Mouse (Mus musculus): ENCODE measurements around the gene Scn8a. TPM values are rescaled to one million over a fixed set of nuclear protein-coding genes. Genes with fewer than 3 reads are reported as not detected.

The Scn8a gene
- polyA plus RNA-seq, 1 experiment from 2014 or later = 0.63 TPM

- DNase-seq (no peak), ATAC-seq (no peak)
- Histone ChIP-seq H3K9me3 (ENCODE audit: low read length) (no peaks in the 10 kb centered on the region), H3K4me1 (ENCODE audit: insufficient read depth) (peaks cover 8% of the 10 kb centered on the region; the same call in 1 of the 2 replicates), H3K4me3 (ENCODE audit: low read depth, low read length) (no peak overlapping the region), H3K27me3 (ENCODE audit: insufficient read depth, low read length) (no peaks in the 10 kb centered on the region), H3K27ac (ENCODE audit: low read depth) (no peak overlapping the region), H3K4me2 (ENCODE audit: low read depth, low read length) (no peak overlapping the region), H3K9ac (replicated peaks) (no peak overlapping the region), H3K36me3 (replicated peaks; ENCODE audit: insufficient read depth, low read length) (no peaks in the 10 kb centered on the region)
- WGBS (ENCODE audit: insufficient replicate concordance) = 44% methylated on average over 14 of the region's 14 CpGs
- no peak for TF ChIP-seq CTCF (IDR thresholded peaks at IDR 0.05; ENCODE audit: low read depth)
- no peak for TF ChIP-seq EP300 (IDR thresholded peaks at IDR 0.05; ENCODE audit: low read depth)
Observed at GRCm38 (mm10) chr15:101092121-101092828, 222.6 kb downstream of the Scn8a start.

GRCm38 (mm10) chr15:101092829-101093648 lies 223.4 kb downstream of the Scn8a start:
- 50% methylated on average over 25 of the region's 25 CpGs for WGBS (ENCODE audit: insufficient replicate concordance)
- DNase-seq (no peak), ATAC-seq (0 out of 2 replicates have a peak, but pooled peaks have one; percentile 43)
- no peak overlapping the region for H3K27ac ChIP-seq (ENCODE audit: low read depth)
- H3K4me3 ChIP-seq (ENCODE audit: low read depth, low read length) = no peak overlapping the region
- H3K36me3 ChIP-seq (replicated peaks; ENCODE audit: insufficient read depth, low read length) = no peaks in the 10 kb centered on the region
- 0 out of 2 replicates have a peak, but pooled peaks cover 4% of the 10 kb centered on the region for H3K27me3 ChIP-seq (ENCODE audit: insufficient read depth, low read length)
- H3K4me2 ChIP-seq (ENCODE audit: low read depth, low read length) = no peak overlapping the region; the same call in 1 of the 2 replicates
- no peaks in the 10 kb centered on the region for H3K9me3 ChIP-seq (ENCODE audit: low read length)
- peaks cover 8% of the 10 kb centered on the region for H3K4me1 ChIP-seq (ENCODE audit: insufficient read depth)
- H3K9ac ChIP-seq (replicated peaks) = no peak overlapping the region
- TF ChIP-seq EP300 (IDR thresholded peaks at IDR 0.05; ENCODE audit: low read depth) (no peak), CTCF (IDR thresholded peaks at IDR 0.05; ENCODE audit: low read depth) (no peak)

GRCm38 (mm10) chr15:101093988-101094387 lies 224.3 kb downstream of the Scn8a start:
- Histone ChIP-seq H3K4me2 (ENCODE audit: low read depth, low read length) (no peak overlapping the region), H3K36me3 (replicated peaks; ENCODE audit: insufficient read depth, low read length) (no peaks in the 10 kb centered on the region), H3K9ac (replicated peaks) (no peak overlapping the region), H3K27me3 (ENCODE audit: insufficient read depth, low read length) (0 out of 2 replicates have a peak, but pooled peaks cover 4% of the 10 kb centered on the region), H3K4me3 (ENCODE audit: low read depth, low read length) (no peak overlapping the region), H3K9me3 (ENCODE audit: low read length) (no peaks in the 10 kb centered on the region), H3K27ac (ENCODE audit: low read depth) (no peak overlapping the region), H3K4me1 (ENCODE audit: insufficient read depth) (peaks cover 8% of the 10 kb centered on the region)
- WGBS (ENCODE audit: insufficient replicate concordance) = 74% methylated on average over 6 of the region's 6 CpGs
- DNase-seq (no peak), ATAC-seq (no peak)
- TF ChIP-seq CTCF (IDR thresholded peaks at IDR 0.05; ENCODE audit: low read depth) (no peak), EP300 (IDR thresholded peaks at IDR 0.05; ENCODE audit: low read depth) (no peak)

GRCm38 (mm10) chr15:101094979-101095378 lies 225.3 kb downstream of the Scn8a start:
- no peaks in the 10 kb centered on the region for H3K36me3 ChIP-seq (replicated peaks; ENCODE audit: insufficient read depth, low read length)
- ATAC-seq (no peak), DNase-seq (no peak)
- 0 out of 2 replicates have a peak, but pooled peaks cover 4% of the 10 kb centered on the region for H3K27me3 ChIP-seq (ENCODE audit: insufficient read depth, low read length)
- H3K4me3 ChIP-seq (ENCODE audit: low read depth, low read length) = no peak overlapping the region
- no peak overlapping the region for H3K4me2 ChIP-seq (ENCODE audit: low read depth, low read length)
- no peak overlapping the region for H3K9ac ChIP-seq (replicated peaks)
- 77% methylated on average over 9 of the region's 9 CpGs for whole genome bisulfite sequencing (ENCODE audit: insufficient replicate concordance)
- no peaks in the 10 kb centered on the region for H3K9me3 ChIP-seq (ENCODE audit: low read length)
- peaks cover 8% of the 10 kb centered on the region for H3K4me1 ChIP-seq (ENCODE audit: insufficient read depth)
- H3K27ac ChIP-seq (ENCODE audit: low read depth) = no peak overlapping the region
- no peak for TF ChIP-seq CTCF (IDR thresholded peaks at IDR 0.05; ENCODE audit: low read depth)
- no peak for TF ChIP-seq EP300 (IDR thresholded peaks at IDR 0.05; ENCODE audit: low read depth)

- 62% methylated on average over 3 of the region's 3 CpGs for WGBS (ENCODE audit: insufficient replicate concordance)
- peaks cover 8% of the 10 kb centered on the region for H3K4me1 ChIP-seq (ENCODE audit: insufficient read depth)
- ATAC-seq (no peak), DNase-seq (no peak)
- no peaks in the 10 kb centered on the region for H3K36me3 ChIP-seq (replicated peaks; ENCODE audit: insufficient read depth, low read length)
- H3K27me3 ChIP-seq (ENCODE audit: insufficient read depth, low read length) = 0 out of 2 replicates have a peak, but pooled peaks cover 4% of the 10 kb centered on the region
- TF ChIP-seq EP300 (IDR thresholded peaks at IDR 0.05; ENCODE audit: low read depth) (no peak), CTCF (IDR thresholded peaks at IDR 0.05; ENCODE audit: low read depth) (no peak)
- no peaks in the 10 kb centered on the region for H3K9me3 ChIP-seq (ENCODE audit: low read length)
- no peak overlapping the region for H3K4me2 ChIP-seq (ENCODE audit: low read depth, low read length)
- no peak overlapping the region for H3K4me3 ChIP-seq (ENCODE audit: low read depth, low read length)
- no peak overlapping the region for H3K9ac ChIP-seq (replicated peaks)
- no peak overlapping the region for H3K27ac ChIP-seq (ENCODE audit: low read depth)
Observed at GRCm38 (mm10) chr15:101095392-101095791, 225.7 kb downstream of the Scn8a start.

Other genes with a start within 250 kb of the Scn8a start
- gene Smagp, start 232.9 kb upstream of the Scn8a start, polyA plus RNA-seq (2015; fragmentation: Nextera tagmentation; extraction: Ambion mirVana) = 21.7 and 24.8 TPM in 2 replicates
- gene Bin2, start 200.3 kb upstream of the Scn8a start, polyA plus RNA-seq (2015; fragmentation: Nextera tagmentation; extraction: Ambion mirVana) = 16.2 and 20.3 TPM in 2 replicates
- 29.5 and 31.5 TPM in 2 replicates for gene Cela1, start 181.9 kb upstream of the Scn8a start, polyA plus RNA-seq (2015; fragmentation: Nextera tagmentation; extraction: Ambion mirVana)
- 1.3 and 1.6 TPM in 2 replicates for gene Galnt6, start 140.5 kb upstream of the Scn8a start, polyA plus RNA-seq (2015; fragmentation: Nextera tagmentation; extraction: Ambion mirVana)
- 1.0 and 1.1 TPM in 2 replicates for gene Slc4a8, start 108.1 kb upstream of the Scn8a start, polyA plus RNA-seq (2015; fragmentation: Nextera tagmentation; extraction: Ambion mirVana)
- gene Gm47841, start 177.5 kb downstream of the Scn8a start, polyA plus RNA-seq (2015; fragmentation: Nextera tagmentation; extraction: Ambion mirVana) = not detected in 2 replicates
- 0.18 and 0.26 TPM in 2 replicates for gene Fignl2, start 208.7 kb downstream of the Scn8a start, polyA plus RNA-seq (2015; fragmentation: Nextera tagmentation; extraction: Ambion mirVana)
- not detected in 2 replicates for gene Ankrd33, start 245.9 kb downstream of the Scn8a start, polyA plus RNA-seq (2015; fragmentation: Nextera tagmentation; extraction: Ambion mirVana)